Mouse (Mus musculus) kidney, postnatal 0 days (tissue): ENCODE results near the gene Camk1d. TPM values are rescaled to one million over a fixed set of nuclear protein-coding genes. Genes with fewer than 3 reads are reported as not detected.

Experiments used
- ATAC-seq: fragments of 200-750 bp; cut with Nextera tagmentation; replicated peaks from 2 replicates; pipeline ENCODE4 v1.8.0; 2017; ENCODE audit warnings: low read depth, moderate number of reproducible peaks, moderate TSS enrichment, moderate library complexity; ENCODE audit not compliant: low FRiP score
- DNase-seq: peaks from one replicate; pipeline ENCODE4 v3.0.0-alpha.2; 2016; ENCODE audit warnings: low spot score
- H3K27ac ChIP-seq: fragments of 300-500 bp; sonication (generic); 2 replicates; pipeline ENCODE4 v1.5.1; 2014; ENCODE audit warnings: mild to moderate bottlenecking
- H3K27me3 ChIP-seq: fragments of 300-500 bp; sonication (generic); 2 replicates; pipeline ENCODE4 v1.6.1; 2014; ENCODE audit warnings: low read length, mixed read lengths; ENCODE audit not compliant: insufficient read depth
- H3K36me3 ChIP-seq: fragments of 300-500 bp; sonication (generic); 2 replicates; pipeline ENCODE4 v1.6.1; 2014; ENCODE audit warnings: low read length, mixed read lengths; ENCODE audit not compliant: insufficient read depth
- H3K4me1 ChIP-seq: fragments of 300-500 bp; sonication (generic); replicated peaks from 2 replicates; pipeline ENCODE4 v1.6.1; 2014; ENCODE audit warnings: antibody characterized with exemption, low read length, mixed read lengths; ENCODE audit not compliant: insufficient read depth
- H3K4me2 ChIP-seq: fragments of 300-500 bp; sonication (generic); 2 replicates; pipeline ENCODE4 v1.6.1; 2014; ENCODE audit warnings: mild to moderate bottlenecking, low read length, moderate library complexity, mixed read lengths
- H3K4me3 ChIP-seq: fragments of 300-500 bp; sonication (generic); replicated peaks from 2 replicates; pipeline ENCODE4 v1.5.1; 2014; ENCODE audit warnings: low read depth, low read length
- H3K9ac ChIP-seq: fragments of 300-500 bp; sonication (generic); 2 replicates; pipeline ENCODE4 v1.6.1; 2014; ENCODE audit warnings: low read depth, low read length
- H3K9me3 ChIP-seq: fragments of 300-500 bp; sonication (generic); replicated peaks from 2 replicates; pipeline ENCODE4 v1.6.1; 2016; ENCODE audit warnings: low read length, inconsistent platforms, mixed read lengths
- CTCF ChIP-seq: IDR thresholded peaks from 2 replicates; pipeline ENCODE4 v1.5.1; 2016; ENCODE audit warnings: antibody characterized with exemption, low read depth, mild to moderate bottlenecking, moderate library complexity
- WGBS: fragments of 180-500 bp; shearing (Covaris S2); extraction: QIAGEN DNeasy Blood & Tissue Kit; methylation state at CpG from one replicate; pipeline ENCODE4 v1.1.7; 2014; 5-methylcytosine and 5-hydroxymethylcytosine counted together
- polyA plus RNA-seq: library from polyadenylated mRNA; unstranded; fragments of >200 nt; fragmentation: Nextera tagmentation; extraction: Ambion mirVana; gene quantifications from 2 replicates; pipeline ENCODE4 v1.2.1, GENCODE M21; 2015

Camk1d gene
- polyA plus RNA-seq, 1 experiment from 2014 or later: 1.5 TPM

DNA sequence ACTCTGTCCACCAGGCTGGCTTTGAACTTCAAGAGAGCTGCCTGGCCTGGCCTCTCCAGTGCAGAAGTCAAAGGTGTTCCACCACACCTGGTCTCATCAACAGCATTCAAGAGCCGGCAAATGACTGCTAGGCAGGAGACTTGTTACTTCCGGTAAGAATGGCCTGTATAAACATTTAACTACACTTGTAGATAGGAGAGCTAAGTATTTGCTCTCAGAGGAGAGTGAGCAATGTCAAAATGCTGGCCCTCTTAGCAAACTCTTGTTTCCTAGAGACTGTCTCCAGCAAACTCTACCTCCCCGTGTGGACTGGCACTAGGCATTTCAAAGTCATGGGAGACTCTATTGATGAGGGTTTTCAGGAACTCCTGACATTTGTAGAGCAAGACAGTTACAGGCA lies 56.3 kb downstream of the Camk1d start:
- no peak for DNase-seq
- Histone ChIP-seq H3K27me3 (no peaks in the 10 kb centered on the region), H3K36me3 (no peaks in the 10 kb centered on the region), H3K27ac (no peak overlapping the region), H3K4me3 (no peak overlapping the region), H3K9me3 (no peaks in the 10 kb centered on the region), H3K4me2 (no peak overlapping the region), H3K9ac (no peak overlapping the region), H3K4me1 (no peaks in the 10 kb centered on the region)
- ATAC-seq: no peak
- TF ChIP-seq CTCF: no peak
- 66% methylated on average over 3 of the region's 3 CpGs for whole genome bisulfite sequencing

DNA sequence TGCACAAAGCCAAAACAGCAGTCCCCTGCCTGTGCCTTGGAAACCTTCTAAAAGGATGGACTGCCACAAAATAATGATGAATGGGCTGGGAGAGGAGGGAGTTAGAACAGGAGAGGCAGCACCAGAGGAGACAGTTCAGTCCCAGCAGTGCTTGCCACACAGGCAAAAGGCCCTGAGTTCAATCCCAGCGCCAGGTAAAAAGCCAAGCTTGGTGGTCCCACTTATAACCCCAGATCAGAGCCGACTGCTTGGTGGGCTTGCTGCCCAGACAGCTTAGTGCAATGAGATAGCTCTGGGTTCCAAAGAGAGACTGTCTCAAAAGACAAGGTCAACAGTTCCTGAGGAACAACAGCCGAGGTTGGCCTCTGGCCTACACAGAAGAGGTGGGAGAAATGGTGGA lies 58.0 kb downstream of the Camk1d start:
- 66% methylated on average over 3 of the region's 3 CpGs for WGBS
- TF ChIP-seq CTCF: no peak

DNA sequence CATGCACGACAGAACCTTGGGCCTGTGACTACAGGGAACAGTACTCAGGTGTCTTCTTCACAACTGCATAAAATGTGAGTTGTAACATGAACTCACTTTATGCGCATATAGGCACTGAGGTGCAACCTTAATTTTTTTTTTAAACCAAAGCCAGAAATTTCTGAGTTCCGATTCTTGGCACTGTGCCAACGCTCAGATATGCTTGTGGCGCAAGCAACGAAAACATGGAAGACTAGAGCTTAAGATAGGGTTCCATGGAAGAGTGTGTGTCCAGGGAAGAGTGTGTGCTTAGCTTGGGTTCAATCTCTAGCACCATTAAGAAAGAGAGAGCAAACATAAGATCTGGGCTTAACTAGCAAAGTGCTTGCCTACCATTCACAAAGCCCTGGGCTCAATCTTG lies 62.2 kb downstream of the Camk1d start:
- TF ChIP-seq CTCF: no peak
- Histone ChIP-seq H3K27ac (no peak overlapping the region), H3K4me3 (no peak overlapping the region), H3K9ac (no peak overlapping the region), H3K4me2 (no peak overlapping the region), H3K36me3 (no peaks in the 10 kb centered on the region), H3K4me1 (no peaks in the 10 kb centered on the region), H3K27me3 (no peaks in the 10 kb centered on the region), H3K9me3 (no peaks in the 10 kb centered on the region)
- DNase-seq (no peak), ATAC-seq (no peak)
- WGBS: 77% methylated on average over 6 of the region's 6 CpGs

More for the DNA sequence above, 58.0 kb downstream of the Camk1d start:
- no peak overlapping the region for H3K4me2 ChIP-seq
- H3K4me3 ChIP-seq: no peak overlapping the region
- H3K27ac ChIP-seq: no peak overlapping the region
- no peaks in the 10 kb centered on the region for H3K4me1 ChIP-seq
- no peak for ATAC-seq
- H3K9ac ChIP-seq: no peak overlapping the region
- H3K9me3 ChIP-seq: no peaks in the 10 kb centered on the region
- no peak for DNase-seq
- H3K27me3 ChIP-seq: no peaks in the 10 kb centered on the region
- no peaks in the 10 kb centered on the region for H3K36me3 ChIP-seq

DNA sequence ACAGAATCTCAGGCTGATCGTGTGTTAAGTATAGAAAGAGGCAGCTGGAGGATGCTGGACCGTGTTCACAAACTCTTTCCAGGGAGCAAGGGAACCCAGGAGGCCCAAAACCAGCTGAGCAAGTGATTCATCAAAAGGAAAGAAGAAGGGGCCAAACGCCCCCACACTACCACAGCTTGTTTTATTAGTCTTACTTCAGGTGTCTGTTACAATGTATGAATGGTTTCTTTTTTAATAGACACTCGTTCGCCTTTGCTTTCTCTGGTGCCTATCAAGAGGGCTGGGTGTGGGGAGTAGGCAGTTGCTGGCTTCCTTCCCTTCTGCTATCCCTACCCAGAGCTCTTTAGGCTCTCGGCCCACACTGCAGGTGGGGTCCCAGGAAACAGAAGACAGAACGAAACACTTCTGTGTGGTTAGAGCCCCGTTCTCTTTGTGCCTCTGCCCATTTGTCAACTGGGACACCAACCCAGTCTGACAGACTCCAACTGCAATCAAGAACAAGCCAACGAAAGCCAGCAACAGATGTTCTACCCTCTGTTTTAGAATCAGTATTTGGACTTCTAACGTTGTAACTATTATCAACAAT lies 62.9 kb downstream of the Camk1d start:
- no peaks in the 10 kb centered on the region for H3K9me3 ChIP-seq
- H3K4me3 ChIP-seq: no peak overlapping the region
- H3K4me1 ChIP-seq: no peaks in the 10 kb centered on the region
- no peak for ATAC-seq
- DNase-seq: no peak
- no peak overlapping the region for H3K9ac ChIP-seq
- H3K36me3 ChIP-seq: no peaks in the 10 kb centered on the region
- no peak overlapping the region for H3K4me2 ChIP-seq
- TF ChIP-seq CTCF: no peak
- H3K27ac ChIP-seq: no peak overlapping the region
- 62% methylated on average over 10 of the region's 10 CpGs for WGBS
- no peaks in the 10 kb centered on the region for H3K27me3 ChIP-seq

DNA sequence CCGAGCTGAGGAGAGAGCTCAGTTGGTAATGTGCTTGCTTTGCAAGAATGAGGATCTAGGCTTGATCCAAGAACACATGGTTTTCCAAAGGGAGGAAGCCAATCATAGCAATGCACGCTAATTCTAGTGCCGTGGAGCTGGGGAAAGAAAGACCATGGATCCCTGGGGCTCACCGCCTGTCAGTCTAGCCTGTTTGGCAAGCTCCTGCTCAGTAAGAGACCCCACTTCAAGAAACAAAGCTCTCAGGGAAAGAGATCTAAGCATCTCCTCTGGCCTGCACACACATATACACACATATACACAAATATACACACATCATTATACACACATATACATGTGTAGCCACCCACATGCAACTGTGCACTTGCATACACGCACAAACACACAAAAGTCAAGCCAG lies 65.1 kb downstream of the Camk1d start:
- TF ChIP-seq CTCF: no peak
- no peak for ATAC-seq
- Histone ChIP-seq H3K4me3 (no peak overlapping the region), H3K36me3 (no peaks in the 10 kb centered on the region), H3K27ac (no peak overlapping the region), H3K9me3 (no peaks in the 10 kb centered on the region), H3K4me2 (no peak overlapping the region), H3K4me1 (no peaks in the 10 kb centered on the region), H3K27me3 (no peaks in the 10 kb centered on the region), H3K9ac (no peak overlapping the region)
- DNase-seq: no peak
- WGBS: 78% methylated on average over 5 of the region's 5 CpGs

DNA sequence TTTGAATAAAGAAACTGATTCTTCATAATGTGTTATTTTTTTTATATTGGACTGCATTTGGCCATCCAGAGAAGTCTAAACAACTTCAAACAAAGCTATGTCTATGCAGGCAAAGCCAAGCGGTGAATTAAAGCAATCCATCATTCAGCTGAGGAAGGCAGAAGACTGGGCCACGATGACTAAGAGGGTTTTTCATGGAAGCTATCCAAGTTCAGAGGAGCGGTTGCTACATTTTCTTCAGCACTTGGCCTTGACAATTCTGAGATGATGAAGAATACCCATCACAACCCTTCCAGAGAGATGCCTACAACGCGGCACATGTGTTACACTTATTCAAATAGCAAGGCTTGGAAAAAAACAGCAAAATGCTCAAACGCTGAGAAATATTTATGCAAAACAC lies 65.6 kb downstream of the Camk1d start:
- Histone ChIP-seq H3K9ac (no peak overlapping the region), H3K27me3 (no peaks in the 10 kb centered on the region), H3K9me3 (no peaks in the 10 kb centered on the region), H3K36me3 (no peaks in the 10 kb centered on the region), H3K4me3 (no peak overlapping the region), H3K27ac (no peak overlapping the region), H3K4me1 (no peaks in the 10 kb centered on the region), H3K4me2 (no peak overlapping the region)
- no peak for TF ChIP-seq CTCF
- WGBS: 65% methylated on average over 6 of the region's 6 CpGs
- ATAC-seq (no peak), DNase-seq (no peak)

DNA sequence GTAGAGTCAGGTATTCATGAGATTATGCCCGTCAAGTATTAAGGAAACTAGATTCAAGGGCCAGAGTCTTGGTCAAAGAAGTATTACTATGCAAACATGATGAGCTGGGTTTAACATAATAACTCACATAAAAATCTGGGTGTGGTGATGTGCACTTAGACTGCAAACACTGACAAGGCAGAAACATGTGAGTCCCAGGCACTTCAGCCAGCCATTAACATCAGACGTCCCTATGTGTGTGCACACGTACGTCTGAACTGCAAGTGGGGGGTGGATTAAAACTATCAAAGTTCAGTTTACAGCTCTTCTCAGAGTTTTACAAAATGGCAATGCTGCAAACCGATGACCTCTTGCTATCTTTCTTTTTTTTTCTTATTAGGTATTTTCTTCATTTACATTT lies 68.0 kb downstream of the Camk1d start:
- Histone ChIP-seq H3K27ac (no peak overlapping the region), H3K27me3 (no peaks in the 10 kb centered on the region), H3K4me1 (no peaks in the 10 kb centered on the region), H3K9ac (no peak overlapping the region), H3K36me3 (no peaks in the 10 kb centered on the region), H3K4me3 (no peak overlapping the region), H3K4me2 (no peak overlapping the region), H3K9me3 (no peaks in the 10 kb centered on the region)
- no peak for TF ChIP-seq CTCF
- no peak for ATAC-seq
- 85% methylated on average over 5 of the region's 5 CpGs for WGBS
- no peak for DNase-seq
